Mouse (Mus musculus): ENCODE results near the gene Gdf11. TPM values are rescaled to one million over a fixed set of nuclear protein-coding genes. Genes with fewer than 3 reads are reported as not detected.

Gdf11 gene
- total RNA-seq (2023), result 51.4 to 56.9 TPM (median 52.5 TPM) in 4 replicates

DNA sequence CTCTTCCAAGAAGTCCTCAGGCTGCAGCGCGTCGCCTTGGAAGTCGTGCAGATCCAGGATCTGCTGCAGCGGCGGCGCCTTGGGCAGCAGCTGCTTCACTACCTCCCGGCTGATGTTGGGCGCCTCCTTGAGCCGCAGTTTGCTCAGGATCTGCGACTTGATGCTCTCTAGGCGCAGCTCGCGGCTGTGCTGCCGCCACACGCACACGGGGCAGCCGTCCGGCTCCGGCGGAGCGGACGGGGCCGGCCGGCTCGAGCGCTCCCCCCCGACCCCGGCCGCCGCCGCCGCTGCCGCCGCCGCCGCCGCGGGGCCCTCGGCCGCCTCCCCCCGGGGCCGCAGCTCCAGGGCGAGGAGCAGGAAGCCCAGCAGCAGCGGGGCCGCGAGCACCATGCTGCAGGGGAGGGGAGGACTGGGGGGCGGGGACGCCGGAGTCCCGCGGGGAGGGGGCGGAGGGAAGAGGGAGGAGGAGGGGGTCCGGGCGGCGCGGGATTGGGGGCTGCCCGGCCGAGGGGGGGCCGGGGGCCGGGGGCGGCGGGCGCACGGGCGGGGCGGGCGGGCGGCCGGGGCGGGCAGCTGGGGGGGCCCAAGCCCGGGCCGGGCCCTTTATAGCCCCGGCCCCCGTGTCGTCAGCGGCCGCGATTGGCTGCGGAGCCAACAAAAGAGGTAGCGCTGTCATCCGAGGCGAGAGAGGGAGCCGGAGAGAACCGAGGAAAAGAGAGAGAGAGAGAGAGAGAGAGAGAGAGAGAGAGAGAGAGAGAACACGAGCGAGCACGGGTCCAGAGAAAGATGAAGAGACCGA is at the start of gene Gdf11:
Gene Gdf11 (minus strand): TSS at position 423 of the 799 bp plus-strand sequence.

DNA sequence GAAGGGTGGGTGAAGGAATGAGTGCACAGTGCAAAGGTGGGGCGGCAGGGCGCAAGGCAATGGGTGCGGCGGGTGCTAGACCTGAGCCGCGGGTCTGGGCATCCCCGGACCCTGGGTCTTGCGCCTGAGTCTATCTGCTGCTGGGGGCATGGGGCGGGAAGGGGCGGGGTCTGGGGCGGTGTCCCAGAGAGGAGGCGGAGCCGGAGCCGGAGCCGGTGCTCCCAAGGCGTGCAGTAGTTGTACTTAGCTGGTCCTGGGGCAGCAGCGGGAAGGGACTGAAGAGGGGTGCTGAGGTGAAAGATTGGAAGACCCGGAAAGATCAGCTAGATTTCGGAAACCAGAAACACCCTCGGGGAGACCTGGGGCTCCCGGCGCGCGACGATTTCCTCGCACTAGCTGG is 42.1 kb upstream of the Gdf11 start, which contains the start of gene Itga7:
Gene Itga7 (plus strand): TSS at position 245 of the 400 bp plus-strand sequence.

DNA sequence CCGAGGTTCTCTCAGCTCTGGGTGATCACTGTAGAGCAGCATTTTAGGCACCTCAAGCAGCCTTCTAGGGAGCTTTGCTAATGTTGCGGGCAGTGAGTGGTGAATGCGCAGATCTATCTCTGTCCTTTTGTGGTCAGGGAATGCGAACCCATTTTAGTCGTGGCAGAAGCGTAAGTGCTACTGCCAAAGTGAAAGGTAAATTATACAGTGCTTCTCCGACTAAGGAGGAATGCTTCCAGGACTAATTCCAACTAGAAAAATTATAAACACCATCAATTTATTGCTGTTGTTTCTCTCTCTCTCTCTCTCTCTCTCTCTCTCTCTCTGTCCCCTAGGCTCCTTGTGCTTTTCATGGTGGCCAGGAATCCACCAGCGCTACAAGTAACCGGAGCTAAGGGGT is 32.4 kb upstream of the Gdf11 start, which contains the start of gene Bloc1s1:
Gene Bloc1s1 (minus strand): TSS at position 101 of the 400 bp plus-strand sequence.

DNA sequence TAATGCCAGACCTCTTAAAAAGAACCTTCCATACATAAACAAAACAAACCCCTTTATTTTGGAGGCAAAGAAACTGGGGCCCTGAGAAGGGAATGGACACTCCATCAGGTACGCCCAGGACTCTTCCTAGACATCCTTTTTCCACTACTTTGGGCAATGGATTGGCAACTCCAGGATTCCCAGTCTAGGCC is 31.2 kb upstream of the Gdf11 start, which contains the start of gene Rdh5:
Gene Rdh5 (minus strand): TSS at position 67 of the 191 bp plus-strand sequence.

DNA sequence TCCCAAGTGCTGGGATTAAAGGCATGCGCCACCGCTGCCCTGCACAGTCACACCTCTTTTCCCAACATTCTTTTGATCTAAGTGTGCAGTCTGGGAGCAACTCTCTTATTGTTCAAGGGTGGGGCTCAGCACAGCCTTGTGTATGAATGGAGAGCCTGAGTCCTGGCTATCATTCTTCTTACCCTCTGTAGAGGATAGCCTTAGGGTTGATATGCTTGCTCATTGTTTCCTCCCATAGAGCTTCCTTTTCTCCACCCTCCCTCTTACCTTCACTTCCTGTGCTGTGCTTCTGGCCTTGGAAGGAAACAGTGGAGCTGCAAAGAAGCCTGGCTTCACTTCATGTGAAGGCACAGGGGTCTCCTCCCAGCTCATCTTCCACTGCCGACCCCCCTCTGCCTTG is 9.2 kb upstream of the Gdf11 start, which contains the start of gene Cd63:
Gene Cd63 (plus strand): TSS at position 292 of the 400 bp plus-strand sequence.

Other genes starting within 250 kb of the Gdf11 start
- 0.19 to 0.27 TPM in 2 of 4 replicates, not detected in the others for gene Ikzf4, start 245.7 kb downstream of the Gdf11 start, total RNA-seq (2023)
- 6.8 to 8.6 TPM (median 7.5 TPM) in 4 replicates for gene Suox, start 217.6 kb downstream of the Gdf11 start, total RNA-seq (2023)
- 54.8 to 63.6 TPM (median 59.7 TPM) in 4 replicates for gene Rab5b, start 195.5 kb downstream of the Gdf11 start, total RNA-seq (2023)
- gene Pmel, start 187.5 kb downstream of the Gdf11 start, total RNA-seq (2023), result 0.54 to 2.0 TPM (median 0.80 TPM) in 4 replicates
- 51.3 to 55.3 TPM (median 52.6 TPM) in 4 replicates for gene Cdk2, start 186.7 kb downstream of the Gdf11 start, total RNA-seq (2023)
- 172 to 181 TPM (median 175 TPM) in 4 replicates for gene Dgka, start 146.9 kb downstream of the Gdf11 start, total RNA-seq (2023)
- gene Pym1, start 143.8 kb downstream of the Gdf11 start, total RNA-seq (2023), result 36.5 to 49.4 TPM (median 42.4 TPM) in 4 replicates
- 0.24 to 0.47 TPM in 2 of 4 replicates, not detected in the others for gene Mmp19, start 100.8 kb downstream of the Gdf11 start, total RNA-seq (2023)
- 65.7 to 75.6 TPM (median 69.1 TPM) in 4 replicates for gene Dnajc14, start 87.7 kb downstream of the Gdf11 start, total RNA-seq (2023)
- 11.7 to 17.1 TPM (median 14.3 TPM) in 4 replicates for gene Tmem198b, start 87.3 kb downstream of the Gdf11 start, total RNA-seq (2023)
- 52.6 to 60.7 TPM (median 55.2 TPM) in 4 replicates for gene Sarnp, start 74.4 kb downstream of the Gdf11 start, total RNA-seq (2023)
- gene Ormdl2, start 70.1 kb downstream of the Gdf11 start, total RNA-seq (2023), result 19.4 to 26.1 TPM (median 22.5 TPM) in 4 replicates
- 0.81 to 1.1 TPM (median 0.97 TPM) in 3 of 4 replicates, not detected in the other for gene Cd63, start 9.3 kb upstream of the Gdf11 start, total RNA-seq (2023)
- 6.8 to 13.1 TPM (median 7.4 TPM) in 4 replicates for gene Rdh5, start 31.2 kb upstream of the Gdf11 start, total RNA-seq (2023)
- 62.0 to 76.3 TPM (median 67.9 TPM) in 4 replicates for gene Bloc1s1, start 32.3 kb upstream of the Gdf11 start, total RNA-seq (2023)
- gene Itga7, start 42.1 kb upstream of the Gdf11 start, total RNA-seq (2023), result 0.27 TPM in 1 of 4 replicates, not detected in the others
- gene Mettl7b, start 69.3 kb upstream of the Gdf11 start, total RNA-seq (2023), result not detected in 4 replicates
- gene Olfr9, start 97.7 kb upstream of the Gdf11 start, total RNA-seq (2023), result not detected in 4 replicates
- gene Olfr763, start 119.1 kb upstream of the Gdf11 start, total RNA-seq (2023), result not detected in 4 replicates
- not detected in 4 replicates for gene Olfr764-ps1, start 148.2 kb upstream of the Gdf11 start, total RNA-seq (2023)
- not detected in 4 replicates for gene Olfr765, start 158.3 kb upstream of the Gdf11 start, total RNA-seq (2023)
- not detected in 4 replicates for gene Olfr766-ps1, start 177.3 kb upstream of the Gdf11 start, total RNA-seq (2023)
- not detected in 4 replicates for gene Olfr767, start 191.2 kb upstream of the Gdf11 start, total RNA-seq (2023)
- not detected in 4 replicates for gene Olfr768, start 207.7 kb upstream of the Gdf11 start, total RNA-seq (2023)
- gene Olfr769, start 226.1 kb upstream of the Gdf11 start, total RNA-seq (2023), result not detected in 4 replicates
- not detected in 4 replicates for gene Olfr770, start 247.3 kb upstream of the Gdf11 start, total RNA-seq (2023)